Mouse (Mus musculus) heart, adult 8-10 months (tissue): ENCODE measurements around the gene Themis2. TPM values are rescaled to one million over a fixed set of nuclear protein-coding genes. Genes with fewer than 3 reads are reported as not detected.
"Not testable (repeated sequence)": the region's sequence is repeated elsewhere in the genome, so short reads cannot be mapped to it uniquely, and the experiment has no call there.

ENCODE experiments used
- DNase-seq: peaks from one replicate; pipeline ENCODE4 v3.0.0; 2022; ENCODE audit warnings: low spot score
- total RNA-seq, 4 experiments: library from RNA; stranded (reverse); gene quantifications; 2 replicates each; pipeline ENCODE4 v1.2.4; 2022

Gene Themis2
- total RNA-seq, 4 experiments from 2014 or later, result 1.4 to 1.9 (median 1.6) TPM

- no peak for DNase-seq
These were observed 43.2 kb downstream of the Themis2 start for GRCm38 (mm10) chr4:132752992-132753391.

- DNase-seq, result no peak
These were observed 46.8 kb downstream of the Themis2 start for GRCm38 (mm10) chr4:132749258-132749982.

GRCm38 (mm10) chr4:132748778-132749177 is 47.4 kb downstream of the Themis2 start:
- DNase-seq, result no peak

GRCm38 (mm10) chr4:132747664-132748259 is 48.4 kb downstream of the Themis2 start:
- DNase-seq, result peak; percentile 82

- no peak for DNase-seq
These were observed 49.2 kb downstream of the Themis2 start for GRCm38 (mm10) chr4:132746911-132747517.

GRCm38 (mm10) chr4:132743992-132744911 is 51.9 kb downstream of the Themis2 start:
- no peak for DNase-seq

- DNase-seq, result no peak
These were observed 54.7 kb downstream of the Themis2 start for GRCm38 (mm10) chr4:132741491-132741890.

- DNase-seq, result not testable (repeated sequence)
These were observed 59.0 kb downstream of the Themis2 start for GRCm38 (mm10) chr4:132737154-132737553.

- DNase-seq, result no peak
These were observed 60.3 kb downstream of the Themis2 start for GRCm38 (mm10) chr4:132735894-132736293.

GRCm38 (mm10) chr4:132735389-132735788 is 60.8 kb downstream of the Themis2 start:
- DNase-seq, result no peak

- no peak for DNase-seq
These were observed 61.4 kb downstream of the Themis2 start for GRCm38 (mm10) chr4:132734766-132735165.

GRCm38 (mm10) chr4:132733071-132733770 is 63.0 kb downstream of the Themis2 start:
- DNase-seq, result no peak

GRCm38 (mm10) chr4:132732148-132732684 is 64.0 kb downstream of the Themis2 start, which contains the start of gene Xkr8:
Xkr8 (minus strand) TSS chr4:132732546.
- peak; percentile 84 for DNase-seq

Other genes starting within 250 kb of the Themis2 start
- gene Ptafr, start 232.3 kb downstream of the Themis2 start, total RNA-seq, result 1 to 10 TPM; 1.2 to 1.9 (median 1.3) TPM
- gene Eya3, start 157.4 kb downstream of the Themis2 start, total RNA-seq, result 10 to 100 TPM; 28.7 to 34.2 (median 30.2) TPM
- gene Xkr8, start 63.8 kb downstream of the Themis2 start, total RNA-seq, result 1 to 10 TPM; 1.1 to 2.1 (median 1.8) TPM
- gene Smpdl3b, start 39.1 kb downstream of the Themis2 start, total RNA-seq, result under 1 TPM; 0.34 to 0.94 (median 0.59) TPM
- 10 to 100 TPM; 10.3 to 15.6 (median 12.6) TPM for gene Rpa2, start 28.1 kb downstream of the Themis2 start, total RNA-seq
- gene Ppp1r8, start 46.8 kb upstream of the Themis2 start, total RNA-seq, result 10 to 100 TPM; 16.3 to 22.2 (median 20.7) TPM
- 10 to 100 TPM; 33.9 to 34.3 (median 34.1) TPM for gene Stx12, start 88.1 kb upstream of the Themis2 start, total RNA-seq
- gene Fam76a, start 126.2 kb upstream of the Themis2 start, total RNA-seq, result 10 to 100 TPM; 35.4 to 43.7 (median 39.9) TPM
- 1 to 10 TPM in 1 of 4 experiments, under 1 TPM in 3; 0.14 to 2.5 (median 0.49) TPM for gene Fgr, start 177.7 kb upstream of the Themis2 start, total RNA-seq
- 10 to 100 TPM; 37.5 to 52.5 (median 45.0) TPM for gene Ahdc1, start 214.9 kb upstream of the Themis2 start, total RNA-seq